Mouse (Mus musculus): ENCODE data around the gene Pum2.

GRCm38 (mm10) chr12:8635546-8635945 lies 38.4 kb upstream of the Pum2 start:
- TF ChIP-seq POLR2A (IDR thresholded peaks at IDR 0.05; ENCODE audit: extremely low read depth, insufficient read depth, low read length) (no peak), CTCF (IDR thresholded peaks at IDR 0.05; ENCODE audit: low read depth, low read length) (no peak)
